Mouse (Mus musculus) neutrophil, adult 83 days (primary cell): ENCODE results near the gene Prl7a1. TPM values are rescaled to one million over a fixed set of nuclear protein-coding genes. Genes with fewer than 3 reads are reported as not detected.

ENCODE experiments used
- total RNA-seq, 2 experiments: library from RNA; stranded (reverse); gene quantifications; one replicate each; pipeline ENCODE4 v1.2.4; 2023

Gene Prl7a1
- total RNA-seq, result not detected

DNA sequence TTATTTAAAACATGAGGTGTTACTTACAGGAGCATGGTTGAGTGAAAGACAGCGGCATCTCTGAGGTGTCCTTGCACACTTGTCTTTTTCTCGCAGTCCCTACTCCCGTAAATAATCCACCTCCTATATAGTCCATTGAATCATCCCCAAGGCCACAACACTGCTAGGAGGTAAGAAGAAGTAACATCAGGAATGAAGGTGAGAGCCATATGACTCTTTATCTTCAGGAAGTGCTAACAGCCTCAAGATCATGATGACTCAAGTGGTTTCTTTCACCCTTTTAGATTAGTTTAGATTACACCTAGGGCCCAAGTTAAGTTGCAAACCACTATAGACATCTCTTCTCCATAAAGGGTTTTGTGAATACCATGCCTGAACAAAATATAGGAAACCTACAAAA, at the start of gene Prl7a1:
Gene Prl7a1 (minus strand): TSS at position 101 of the 400 bp plus-strand sequence.

DNA sequence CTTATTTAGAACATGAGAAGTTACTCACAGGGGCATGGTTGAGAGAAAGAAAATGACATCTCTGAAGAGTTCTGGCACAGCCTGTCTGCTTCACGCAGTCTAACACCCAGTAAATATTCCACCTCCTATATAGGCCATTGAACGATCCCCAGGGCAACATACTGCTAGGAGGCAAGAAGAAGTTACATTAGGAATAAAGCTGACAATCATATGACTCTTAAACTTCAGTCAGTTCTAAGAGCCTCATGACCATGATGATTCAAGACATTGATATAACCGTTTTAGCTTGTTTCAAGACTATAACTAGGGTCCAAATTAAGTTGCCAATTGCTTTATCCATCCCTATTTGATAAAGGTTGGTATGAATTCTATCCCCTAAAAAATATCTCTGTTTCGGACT, 25.6 kb upstream of the Prl7a1 start, which contains the start of gene Prl7a2:
Gene Prl7a2 (minus strand): TSS at position 101 of the 400 bp plus-strand sequence.

DNA sequence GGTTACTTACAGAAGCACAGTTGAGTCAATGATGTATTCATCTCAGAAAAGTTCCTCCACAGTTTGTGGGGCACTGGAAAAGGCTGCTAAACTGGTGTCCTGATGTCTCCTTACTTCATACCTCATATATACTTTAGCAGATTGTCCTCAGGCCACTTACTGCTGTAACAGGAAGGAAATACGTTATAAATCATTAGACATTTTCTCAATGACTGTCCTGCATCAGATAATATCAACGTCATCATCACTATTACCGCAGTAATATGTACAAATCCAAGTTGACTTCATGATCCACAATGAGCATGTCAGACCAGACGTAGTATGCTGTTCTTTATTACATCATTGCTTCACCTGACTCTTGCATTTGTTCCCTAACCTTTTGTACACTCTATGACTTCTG, 31.8 kb downstream of the Prl7a1 start, which contains the start of gene Prl7b1:
Gene Prl7b1 (minus strand): TSS at position 101 of the 400 bp plus-strand sequence.

Other genes with a start within 250 kb of the Prl7a1 start
- not detected for gene Prl8a6, start 203.8 kb downstream of the Prl7a1 start, total RNA-seq
- gene Prl8a8, start 129.3 kb downstream of the Prl7a1 start, total RNA-seq, result not detected
- gene Prl8a9, start 77.9 kb downstream of the Prl7a1 start, total RNA-seq, result not detected
- not detected for gene Prl8a1, start 60.3 kb downstream of the Prl7a1 start, total RNA-seq
- not detected for gene Prl7b1, start 31.9 kb downstream of the Prl7a1 start, total RNA-seq
- gene Prl7a2, start 25.5 kb upstream of the Prl7a1 start, total RNA-seq, result not detected
- gene Prl7d1, start 74.2 kb upstream of the Prl7a1 start, total RNA-seq, result not detected
- not detected for gene Prl7c1, start 138.3 kb upstream of the Prl7a1 start, total RNA-seq
- not detected for gene Prl2a1, start 159.2 kb upstream of the Prl7a1 start, total RNA-seq
- not detected for gene Prl2c1, start 206.8 kb upstream of the Prl7a1 start, total RNA-seq